Mouse (Mus musculus) CH12.LX (cell line): ENCODE data around the gene Bloc1s6. TPM values are rescaled to one million over a fixed set of nuclear protein-coding genes. Genes with fewer than 3 reads are reported as not detected.

Experiments
- DNase-seq: peaks from one replicate; pipeline ENCODE4 v3.0.0-alpha.2; 2013; ENCODE audit errors: extremely low read depth
- H3K27ac ChIP-seq: 2 replicates; pipeline ENCODE4 v1.5.1; 2012; ENCODE audit warnings: low read depth, mild to moderate bottlenecking, control low read depth, moderate library complexity; ENCODE audit not compliant: insufficient read depth
- H3K27me3 ChIP-seq: replicated peaks from 2 replicates; pipeline ENCODE3; 2012; ENCODE audit warnings: inconsistent platforms
- H3K36me3 ChIP-seq, 2 experiments: replicated peaks in 1 of 2; 2 replicates each; pipeline versions ENCODE3 to v1.6.1; 2012; ENCODE audit warnings: inconsistent platforms in 1 of 2, low read length in 1 of 2, mild to moderate bottlenecking in 1 of 2, mixed read lengths in 1 of 2, moderate library complexity in 1 of 2; ENCODE audit not compliant: control insufficient read depth in 1 of 2, insufficient read depth in 1 of 2
- H3K4me1 ChIP-seq, 2 experiments: 2 replicates each; pipeline ENCODE4 v1.6.1; 2012; ENCODE audit warnings: inconsistent platforms in 1 of 2, moderate library complexity in 1 of 2; ENCODE audit not compliant: insufficient read depth in 2 of 2, control insufficient read depth in 1 of 2
- H3K4me2 ChIP-seq: 2 replicates; pipeline ENCODE4 v1.6.1; 2012; ENCODE audit warnings: low read depth, mild to moderate bottlenecking, control low read depth; ENCODE audit not compliant: poor library complexity, insufficient read depth, severe bottlenecking
- H3K4me3 ChIP-seq, 3 experiments: fragments of 150-350 bp in 1 of 3; sonication (generic) in 1 of 3; replicated peaks in 1 of 3; 2 replicates each; pipeline versions ENCODE3 to v1.5.1; 2011 to 2012; ENCODE audit warnings: low read depth in 2 of 3, low read length in 2 of 3, mild to moderate bottlenecking in 2 of 3, moderate library complexity in 2 of 3, control low read depth in 1 of 3, improper control_type of control experiment in 1 of 3, inconsistent platforms in 1 of 3, mixed read lengths in 1 of 3; ENCODE audit not compliant: poor library complexity in 1 of 3
- H3K79me2 ChIP-seq: replicated peaks from 2 replicates; pipeline ENCODE4 v1.6.1; 2012; ENCODE audit warnings: mild to moderate bottlenecking, moderate library complexity; ENCODE audit not compliant: control insufficient read depth, poor library complexity, insufficient read depth, severe bottlenecking; ENCODE audit errors: extremely low read depth
- H3K9ac ChIP-seq: 2 replicates; pipeline ENCODE4 v1.6.1; 2012; ENCODE audit warnings: low read depth, mild to moderate bottlenecking, control low read depth, moderate library complexity; ENCODE audit not compliant: insufficient read depth
- H3K9me3 ChIP-seq: replicated peaks from 2 replicates; pipeline ENCODE3; 2012; ENCODE audit warnings: low read length, inconsistent platforms, mixed read lengths
- ELF1 ChIP-seq: IDR thresholded peaks from 2 replicates; pipeline ENCODE4 v1.6.1; 2014; ENCODE audit warnings: low read depth, mild to moderate bottlenecking, inconsistent platforms, low read length, improper control_type of control experiment
- EP300 ChIP-seq: IDR thresholded peaks from 2 replicates; pipeline ENCODE4 v1.6.1; 2011; ENCODE audit warnings: low read length, improper control_type of control experiment
- GABPA ChIP-seq: IDR thresholded peaks from 2 replicates; pipeline ENCODE4 v1.6.1; 2012; ENCODE audit warnings: low read depth, low read length, improper control_type of control experiment, inconsistent platforms; ENCODE audit not compliant: insufficient replicate concordance
- HCFC1 ChIP-seq: IDR thresholded peaks from 2 replicates; pipeline ENCODE4 v1.6.1; 2012; ENCODE audit warnings: low read depth, mild to moderate bottlenecking, inconsistent platforms, low read length, improper control_type of control experiment
- JUN ChIP-seq: IDR thresholded peaks from 2 replicates; pipeline ENCODE4 v1.6.1; 2011; ENCODE audit warnings: low read depth, mild to moderate bottlenecking, low read length, improper control_type of control experiment, moderate library complexity; ENCODE audit not compliant: insufficient read depth
- MAZ ChIP-seq: IDR thresholded peaks from 2 replicates; pipeline ENCODE4 v1.6.1; 2012; ENCODE audit warnings: low read depth, mild to moderate bottlenecking, inconsistent platforms, low read length, improper control_type of control experiment, moderate library complexity
- MYC ChIP-seq: IDR thresholded peaks from 2 replicates; pipeline ENCODE4 v1.6.1; 2011; ENCODE audit warnings: low read depth, mild to moderate bottlenecking, improper control_type of control experiment, low read length
- POLR2A ChIP-seq: IDR thresholded peaks from 2 replicates; pipeline ENCODE4 v1.6.1; 2011; ENCODE audit warnings: low read depth, mild to moderate bottlenecking, improper control_type of control experiment, low read length
- POLR2AphosphoS2 ChIP-seq: IDR thresholded peaks from 2 replicates; pipeline ENCODE4 v1.6.1; 2011; ENCODE audit warnings: low read depth, low read length, improper control_type of control experiment
- RAD21 ChIP-seq: IDR thresholded peaks from 2 replicates; pipeline ENCODE4 v1.6.1; 2011; ENCODE audit warnings: low read depth, mild to moderate bottlenecking, low read length, improper control_type of control experiment, moderate library complexity
- SIN3A ChIP-seq: IDR thresholded peaks from 2 replicates; pipeline ENCODE4 v1.6.1; 2012; ENCODE audit warnings: low read length, improper control_type of control experiment, inconsistent platforms
- TBP ChIP-seq: conservative IDR thresholded peaks from 2 replicates; pipeline ENCODE4 v1.6.1; 2011; ENCODE audit warnings: low read depth, low read length, improper control_type of control experiment
- UBTF ChIP-seq: IDR thresholded peaks from 2 replicates; pipeline ENCODE4 v1.6.1; 2012; ENCODE audit warnings: low read depth, mild to moderate bottlenecking, inconsistent platforms, low read length, improper control_type of control experiment, moderate library complexity
- USF2 ChIP-seq: conservative IDR thresholded peaks from 2 replicates; pipeline ENCODE4 v1.6.1; 2011; ENCODE audit warnings: low read depth, low read length, improper control_type of control experiment
- ZKSCAN1 ChIP-seq: IDR thresholded peaks from 2 replicates; pipeline ENCODE4 v1.6.1; 2012; ENCODE audit warnings: low read depth, inconsistent platforms, low read length, improper control_type of control experiment, borderline replicate concordance
- ZMIZ1 ChIP-seq: IDR thresholded peaks from 2 replicates; pipeline ENCODE4 v1.6.1; 2012; ENCODE audit warnings: low read depth, mild to moderate bottlenecking, inconsistent platforms, low read length, improper control_type of control experiment
- ZNF384 ChIP-seq: IDR thresholded peaks from 2 replicates; pipeline ENCODE4 v1.6.1; 2012; ENCODE audit warnings: low read depth, low read length, improper control_type of control experiment, inconsistent platforms
- dilution Hi-C: fragments of 300-500 bp; cut with MboI; formaldehyde crosslinking; loops from 2 replicates; pipeline ENCODE4 v1.14.3; 2020; ENCODE audit warnings: low sequenced_read_pairs; ENCODE audit not compliant: extremely low pct_unique_long_range_greater_than_20kb, extremely low pct_ligation_motif_present
- in situ Hi-C: fragments of 300-500 bp; cut with MboI; formaldehyde crosslinking; loops from 3 replicates; pipeline ENCODE4 v1.14.3; 2019; ENCODE audit warnings: low sequenced_read_pairs, low pct_ligation_motif_present, low pct_unique_long_range_greater_than_20kb, mixed read lengths
- polyA plus RNA-seq: library from polyadenylated mRNA; unstranded; fragments of >175 nt; gene quantifications from 2 replicates; pipeline ENCODE4 v1.2.1, GENCODE M21; 2012; ENCODE audit warnings: low read depth; ENCODE audit not compliant: insufficient read length
- total RNA-seq, 2 experiments: library from RNA; depleted of rRNA; stranded (reverse); fragments of 300-350 nt in 1 of 2; fragments of >200 nt in 1 of 2; gene quantifications; 2 replicates each; pipeline ENCODE4 v1.2.3; 2012 to 2014

The Bloc1s6 gene
- total and polyA plus RNA-seq, 3 experiments = 25.5 to 60.3 (median 42.0) TPM

DNA sequence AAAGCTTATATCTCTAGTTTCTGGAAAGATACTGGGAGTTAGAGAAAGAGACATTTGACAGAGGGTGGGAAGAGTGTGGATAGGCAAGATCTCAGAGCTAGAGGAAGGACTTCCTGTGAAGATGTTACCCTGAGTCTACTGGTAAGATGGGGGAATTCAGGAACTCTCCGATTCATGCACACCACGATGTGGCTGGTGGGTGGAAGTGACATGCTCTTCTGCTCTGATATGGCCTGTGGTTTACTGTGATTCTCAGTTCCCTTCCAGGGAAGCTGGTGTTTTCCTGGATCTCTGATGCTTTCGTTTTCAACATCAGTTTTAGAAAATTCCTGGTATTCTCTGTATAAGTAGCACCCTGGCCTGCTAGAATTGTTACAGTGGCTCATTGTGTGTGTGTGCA lies 26.4 kb upstream of the Bloc1s6 start:
- no peaks in the 10 kb centered on the region for H3K79me2 ChIP-seq
- TF ChIP-seq ZMIZ1 (no peak), MAZ (no peak), MYC (no peak), POLR2AphosphoS2 (no peak), TBP (no peak), EP300 (peak; percentile 19; the same call in 1 of the 2 replicates), JUN (no peak), GABPA (no peak)
- TF ChIP-seq, all 38 proteins: peak for 1
- in situ Hi-C loops (no loop called here), dilution Hi-C loops (no loop called here)
- no peaks in the 10 kb centered on the region for H3K36me3 ChIP-seq
- 0 out of 2 replicates have a peak overlapping the region, but pooled peaks have one; percentile 6 for H3K9ac ChIP-seq
- no peak overlapping the region for H3K27ac ChIP-seq
- peaks cover 4 to 21% of the 10 kb centered on the region in 2 experiments; a peak in 3 of 4 replicates for H3K4me1 ChIP-seq
- H3K4me2 ChIP-seq = no peak overlapping the region
- H3K27me3 ChIP-seq = no peaks in the 10 kb centered on the region
- no peak overlapping the region for H3K4me3 ChIP-seq
- DNase-seq = peak; percentile 19
- H3K9me3 ChIP-seq = no peaks in the 10 kb centered on the region

DNA sequence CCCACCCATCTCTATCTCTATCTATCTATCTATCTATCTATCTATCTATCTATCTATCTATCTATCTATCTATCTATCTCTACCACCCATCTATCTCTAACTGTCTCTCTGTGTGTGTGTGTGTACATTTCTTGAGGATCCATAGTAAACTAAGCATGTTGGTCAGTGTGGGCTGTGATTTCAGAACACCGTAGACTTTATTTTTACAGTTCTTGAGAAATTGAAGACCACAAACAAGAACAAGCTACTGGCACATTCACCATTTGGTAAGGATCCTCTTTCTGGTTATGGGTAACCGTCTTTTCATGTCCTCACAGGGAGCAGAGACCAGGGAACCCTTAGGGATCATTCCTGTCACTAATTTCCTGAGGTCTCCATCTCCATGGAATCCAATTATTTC lies 25.5 kb upstream of the Bloc1s6 start:
- Histone ChIP-seq H3K9ac (no peak overlapping the region), H3K79me2 (no peaks in the 10 kb centered on the region), H3K36me3 (no peaks in the 10 kb centered on the region), H3K27ac (no peak overlapping the region), H3K9me3 (no peaks in the 10 kb centered on the region), H3K27me3 (no peaks in the 10 kb centered on the region), H3K4me3 (no peak overlapping the region), H3K4me2 (no peak overlapping the region), H3K4me1 (peaks cover 4 to 21% of the 10 kb centered on the region in 2 experiments; a peak in 3 of 4 replicates)
- dilution Hi-C loops = no loop called here
- DNase-seq = no peak
- TF ChIP-seq HCFC1 (no peak), UBTF (no peak), RAD21 (no peak), ELF1 (no peak), USF2 (no peak), EP300 (no peak), POLR2A (no peak), ZNF384 (no peak), MAZ (no peak), SIN3A (no peak), ZMIZ1 (no peak), ZKSCAN1 (no peak), MYC (no peak)
- in situ Hi-C loops = no loop called here
